Mouse (Mus musculus): ENCODE measurements around the gene Map3k13.

Gene Map3k13

GRCm38 (mm10) chr16:21813164-21813834 lies 19.2 kb downstream of the Map3k13 start:
- DNase-seq, result no peak

DNA sequence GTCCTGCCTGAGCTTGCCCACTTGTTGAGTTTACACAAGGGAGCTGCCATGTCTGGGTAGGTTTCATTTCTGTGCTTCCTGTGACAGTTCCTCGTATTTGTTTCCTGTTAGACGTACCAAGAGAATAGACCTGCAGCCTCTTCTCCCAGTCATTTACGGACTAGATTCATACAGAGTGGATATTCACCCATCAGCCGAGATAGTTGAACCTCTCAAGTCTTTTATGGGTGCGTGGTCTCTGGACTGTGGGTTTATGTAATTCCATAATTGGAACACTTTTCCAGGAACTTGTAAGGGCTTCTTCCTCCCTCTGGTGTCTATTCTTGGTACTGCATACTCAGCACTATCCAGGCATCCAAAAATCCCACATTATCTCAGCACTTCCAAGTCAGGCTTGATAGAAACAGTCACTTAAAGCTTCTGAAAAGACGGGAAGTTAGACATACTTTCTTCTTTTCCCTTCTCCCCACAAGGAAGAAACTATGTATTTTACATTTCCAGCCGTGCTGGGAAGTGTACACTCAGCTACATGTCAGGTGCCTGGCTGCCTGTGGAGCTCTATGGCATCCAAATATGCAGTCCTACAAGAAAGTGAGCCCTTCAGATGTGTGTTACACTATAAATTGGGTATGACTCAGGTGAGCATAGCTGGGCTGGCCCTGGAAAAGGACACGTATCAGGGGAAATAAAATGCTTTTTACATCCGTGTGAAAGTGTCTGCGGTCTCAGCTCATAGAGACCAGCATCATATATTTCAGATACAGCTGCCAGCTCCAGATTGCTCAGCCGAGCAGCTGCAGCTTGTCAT lies 20.9 kb downstream of the Map3k13 start:
- DNase-seq, result peak; percentile 83

- DNase-seq, result no peak
These were observed 21.5 kb downstream of the Map3k13 start for GRCm38 (mm10) chr16:21815669-21816010.

- peak; percentile 73 for DNase-seq
These were observed 24.0 kb downstream of the Map3k13 start for GRCm38 (mm10) chr16:21818132-21818531.

GRCm38 (mm10) chr16:21818629-21819028 lies 24.5 kb downstream of the Map3k13 start:
- DNase-seq, result peak; percentile 56

GRCm38 (mm10) chr16:21825612-21826031 lies 31.5 kb downstream of the Map3k13 start:
- peak; percentile 48 for DNase-seq

DNA sequence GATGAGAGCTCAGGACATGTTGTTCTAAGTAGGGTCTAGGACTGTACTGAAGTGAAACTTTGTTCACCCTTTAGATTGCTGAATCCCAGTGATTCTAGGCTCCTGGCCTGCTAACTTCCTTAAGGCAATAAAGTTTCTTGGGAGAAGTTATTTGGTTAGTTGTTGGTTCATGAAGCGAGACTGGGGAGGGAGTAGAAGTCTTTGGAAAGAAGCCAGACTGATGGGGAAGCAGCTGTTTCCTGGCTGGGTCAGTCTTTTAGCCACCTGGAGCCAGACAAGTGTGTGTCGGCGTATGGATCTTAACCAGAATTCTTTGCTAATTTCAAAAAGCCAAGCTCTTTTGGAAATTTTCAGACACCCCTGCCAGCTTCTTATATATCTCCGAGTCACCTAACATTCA lies 33.0 kb downstream of the Map3k13 start:
- DNase-seq, result no peak

- DNase-seq, result peak; percentile 28
These were observed 33.4 kb downstream of the Map3k13 start for GRCm38 (mm10) chr16:21827581-21827980.

- DNase-seq, result no peak
These were observed 35.6 kb downstream of the Map3k13 start for GRCm38 (mm10) chr16:21829711-21830110.

DNA sequence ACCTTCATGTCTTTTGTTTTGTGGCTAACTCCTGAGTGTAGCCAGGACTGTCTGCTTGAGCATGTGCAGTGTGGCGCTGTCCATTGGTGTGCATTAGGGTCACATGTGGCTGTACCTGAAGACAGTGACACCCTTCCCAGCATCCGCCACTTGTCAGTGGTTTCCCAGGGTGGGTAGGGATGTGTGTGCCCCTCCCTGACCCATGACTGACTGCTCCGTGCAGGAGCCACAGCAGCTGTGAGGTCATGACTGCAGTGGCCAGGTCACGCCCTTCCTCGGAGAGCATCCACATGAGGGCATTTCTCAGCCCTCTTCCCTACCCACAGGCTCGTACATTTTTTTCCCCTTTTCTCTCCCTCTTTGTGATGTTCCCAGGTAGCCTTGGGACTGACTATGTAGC lies 36.6 kb downstream of the Map3k13 start:
- DNase-seq, result no peak

GRCm38 (mm10) chr16:21831764-21832163 lies 37.6 kb downstream of the Map3k13 start:
- DNase-seq, result peak; percentile 37

GRCm38 (mm10) chr16:21833469-21833868 lies 39.3 kb downstream of the Map3k13 start:
- DNase-seq, result no peak

DNA sequence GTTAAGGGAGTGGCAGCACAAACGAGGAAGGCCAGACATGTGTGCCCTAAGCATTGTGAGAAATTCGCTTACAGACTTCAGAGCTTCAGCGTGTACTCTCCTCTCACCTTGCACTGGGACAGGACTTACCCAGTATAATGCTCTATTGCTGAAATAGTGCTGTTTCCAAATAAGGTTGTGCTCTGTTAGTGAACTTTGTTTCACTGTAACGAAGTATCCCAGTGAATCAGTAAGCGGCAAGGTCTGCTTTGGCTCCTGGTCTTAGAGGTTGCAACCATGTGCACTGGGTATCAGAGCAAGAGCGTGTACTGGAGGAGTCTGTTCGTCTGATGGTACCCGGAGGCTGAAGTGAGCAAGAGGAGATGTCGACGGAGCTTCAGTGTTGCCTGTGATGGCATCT lies 39.8 kb downstream of the Map3k13 start:
- DNase-seq, result no peak

DNA sequence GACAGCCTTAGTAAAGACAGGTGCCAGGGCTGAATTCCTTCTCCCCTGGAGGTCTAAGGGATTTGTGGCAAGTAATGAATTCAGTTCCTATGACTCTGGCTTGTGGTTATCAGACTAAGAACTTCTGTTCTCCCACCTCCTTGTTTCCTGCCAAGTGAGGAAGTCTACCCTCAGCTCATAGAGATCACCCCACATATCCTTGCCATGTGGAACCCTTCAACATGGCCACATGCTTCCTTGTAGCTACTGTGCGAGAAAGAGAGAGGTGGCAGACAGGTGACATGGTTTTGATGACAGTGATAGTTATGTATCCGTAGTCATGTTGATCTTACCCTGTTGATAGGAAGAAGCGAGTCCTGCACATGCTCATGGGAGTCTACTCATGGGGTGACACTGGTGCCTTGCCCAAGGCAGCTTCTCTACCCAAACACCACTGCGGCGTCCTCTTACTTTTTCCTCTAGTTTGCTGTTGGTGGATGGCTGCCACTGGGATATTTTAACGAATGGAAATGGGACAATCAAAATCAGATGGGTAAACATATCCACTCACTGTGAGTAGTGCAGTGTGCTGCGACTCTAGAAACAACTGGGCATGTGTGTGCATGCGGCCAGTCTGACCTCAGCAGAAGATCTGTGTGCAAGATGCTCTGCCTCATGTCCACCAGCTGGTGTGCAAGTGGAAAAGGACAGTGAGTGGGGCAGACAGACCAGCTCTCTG lies 40.9 kb downstream of the Map3k13 start:
- DNase-seq, result no peak

- DNase-seq, result no peak
These were observed 41.4 kb downstream of the Map3k13 start for GRCm38 (mm10) chr16:21835584-21835931.

DNA sequence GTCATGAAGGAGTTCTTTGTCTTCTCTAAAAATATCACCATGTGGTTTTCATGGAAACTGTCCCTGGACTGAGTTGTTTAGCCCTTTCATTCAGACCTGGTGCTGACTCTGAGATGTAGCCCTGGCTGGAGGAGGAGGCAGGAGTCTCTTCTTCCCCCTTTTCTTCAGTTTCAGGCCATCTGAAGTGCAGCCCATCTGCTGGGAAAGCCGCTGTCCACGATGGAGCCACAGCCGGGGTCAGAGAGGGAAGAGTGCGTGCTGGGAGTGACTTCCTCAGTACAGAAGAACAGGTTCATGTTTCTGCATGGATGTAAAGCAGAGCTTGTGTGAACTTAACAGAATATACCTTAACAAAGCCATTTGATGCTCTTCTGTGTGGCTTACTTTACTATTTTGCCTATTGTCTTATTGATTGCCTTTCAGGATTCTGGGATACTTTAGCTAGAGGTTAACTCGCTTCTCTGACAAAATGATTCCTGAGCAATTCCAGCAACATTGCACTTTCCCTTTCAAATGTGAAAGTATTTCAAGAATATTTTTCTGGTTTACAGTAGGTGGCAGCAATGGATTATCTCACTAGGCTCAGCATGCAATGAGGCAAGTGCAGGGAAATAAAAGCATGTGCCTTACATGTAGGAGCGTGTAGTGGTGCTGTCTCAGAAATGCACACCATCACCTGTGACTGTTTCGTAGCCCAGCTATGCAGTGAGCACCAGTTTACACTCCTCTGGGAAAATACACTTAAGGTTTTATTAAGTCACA lies 42.3 kb downstream of the Map3k13 start:
- DNase-seq, result no peak

DNA sequence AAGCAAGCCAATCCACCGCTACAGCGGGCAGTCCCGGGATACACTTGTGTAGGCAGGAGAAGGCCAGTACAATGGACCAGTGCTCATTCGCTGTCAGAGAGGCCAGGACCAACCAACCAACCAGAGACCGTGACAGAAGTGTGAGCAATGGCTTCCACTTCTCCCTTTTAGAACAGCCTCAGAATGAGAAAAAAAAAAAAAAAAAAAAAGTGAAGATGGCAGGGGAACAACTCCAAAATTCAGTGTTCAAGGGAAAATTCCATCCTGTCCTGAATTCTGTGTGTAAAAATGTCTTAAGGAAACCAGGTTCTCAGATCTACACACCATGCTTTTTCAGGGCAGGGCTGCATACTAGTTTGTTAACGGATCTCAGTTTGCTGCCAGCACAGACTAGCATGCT lies 43.5 kb downstream of the Map3k13 start:
- DNase-seq, result no peak

DNA sequence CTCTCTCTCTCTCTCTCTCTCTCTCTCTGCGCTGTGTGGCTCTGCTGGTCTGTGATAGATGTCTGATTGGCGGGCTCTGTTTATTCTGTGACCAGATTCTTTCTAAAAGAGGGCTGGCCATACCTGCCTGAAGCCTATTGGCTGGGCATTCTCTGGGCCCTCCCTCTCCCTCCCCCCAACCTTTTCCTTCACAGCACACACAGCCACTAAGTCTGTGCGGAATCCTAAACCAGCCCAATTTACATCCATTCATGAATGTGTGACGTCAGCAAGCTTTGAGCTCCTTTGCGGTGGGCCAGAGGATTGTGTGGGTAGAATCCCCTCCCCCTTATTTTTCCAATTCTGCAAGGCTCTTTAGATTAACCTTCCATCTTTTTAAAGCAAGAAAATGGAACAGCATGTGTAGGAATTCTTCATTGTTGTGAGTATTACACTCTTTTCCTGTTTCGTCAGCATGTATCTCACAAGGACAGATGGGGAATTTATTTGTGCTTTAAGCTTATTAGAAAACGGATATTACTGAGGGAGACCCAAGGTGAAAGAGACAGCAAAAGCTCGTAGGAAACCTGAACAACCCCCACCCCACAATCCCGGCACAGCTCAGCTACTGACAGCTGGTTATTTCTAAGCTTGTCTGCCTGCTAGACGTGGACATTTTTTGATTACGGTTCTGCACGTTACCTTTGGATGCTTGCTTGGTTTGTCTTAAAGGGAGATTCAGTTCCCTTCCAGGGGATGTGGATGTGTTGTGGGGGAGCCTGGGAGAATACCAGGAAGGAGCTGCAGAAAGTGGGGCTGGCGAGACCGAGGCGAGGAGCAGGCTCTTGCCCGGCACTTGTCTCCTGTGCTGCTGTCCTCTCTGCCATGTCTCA lies 51.9 kb downstream of the Map3k13 start:
- peak; percentile 84 for DNase-seq

DNA sequence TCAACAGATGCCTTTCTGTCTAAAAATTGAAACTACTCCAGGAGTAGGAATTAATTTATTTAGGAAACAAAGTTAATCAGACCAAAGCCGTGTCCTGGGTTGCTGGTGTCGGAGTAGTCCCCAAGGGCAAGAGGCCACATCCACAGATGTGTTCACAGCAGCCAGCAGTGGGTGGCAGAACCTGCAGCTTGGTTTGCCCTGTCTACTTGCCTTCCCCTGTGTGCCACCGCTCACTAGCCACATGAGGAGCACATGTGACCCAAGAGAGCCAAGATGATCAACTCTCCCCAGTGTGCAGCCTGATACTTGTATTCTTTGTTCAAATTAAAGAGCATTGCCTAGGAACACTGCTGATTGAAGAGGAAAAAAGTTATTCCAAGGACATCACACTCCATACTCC lies 54.3 kb downstream of the Map3k13 start:
- no peak for DNase-seq

GRCm38 (mm10) chr16:21848847-21849246 lies 54.7 kb downstream of the Map3k13 start:
- no peak for DNase-seq

GRCm38 (mm10) chr16:21852374-21852773 lies 58.2 kb downstream of the Map3k13 start:
- no peak for DNase-seq

DNA sequence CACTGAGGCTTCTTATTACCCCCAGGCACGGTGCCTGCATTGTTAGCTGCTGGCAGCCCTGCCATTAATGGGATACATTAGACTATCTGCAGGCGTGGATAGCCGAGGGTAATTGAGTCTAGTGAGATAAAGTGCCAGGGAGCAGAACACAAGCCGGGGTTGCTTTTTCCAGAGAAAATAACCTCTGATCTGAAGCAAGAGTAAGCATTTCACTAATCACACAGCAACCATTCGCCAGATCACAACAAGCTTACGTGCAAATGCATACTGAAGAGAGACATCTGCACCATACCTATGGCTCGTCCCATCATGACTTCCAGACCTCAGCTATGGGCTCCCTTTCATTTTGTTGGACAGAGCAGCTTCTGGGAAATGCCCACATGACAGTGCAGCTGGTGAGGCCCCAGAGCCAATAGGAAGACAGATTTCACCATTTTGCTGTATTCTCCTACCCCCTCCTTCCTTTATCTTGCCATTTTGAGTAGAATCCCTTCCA lies 59.3 kb downstream of the Map3k13 start:
- no peak for DNase-seq

Measured in lung, postnatal 36 days (tissue).